Mouse (Mus musculus) neural tube, embryonic 15.5 days (tissue): Measurements from ENCODE around the gene Cldn4. TPM values are rescaled to one million over a fixed set of nuclear protein-coding genes. Genes with fewer than 3 reads are reported as not detected.

Experiments used
- ATAC-seq: fragments of 200-750 bp; cut with Nextera tagmentation; 2 replicates; pipeline ENCODE4 v1.8.0; 2017; ENCODE audit warnings: mild to moderate bottlenecking, moderate TSS enrichment, moderate library complexity; ENCODE audit not compliant: low FRiP score
- H3K27ac ChIP-seq: fragments of 300-500 bp; sonication (generic); replicated peaks from 2 replicates; pipeline ENCODE4 v1.5.1; 2015; ENCODE audit warnings: mild to moderate bottlenecking, inconsistent platforms
- H3K27me3 ChIP-seq: fragments of 300-500 bp; sonication (generic); replicated peaks from 2 replicates; pipeline ENCODE4 v1.6.1; 2015; ENCODE audit warnings: inconsistent platforms
- H3K36me3 ChIP-seq: fragments of 300-500 bp; sonication (generic); 2 replicates; pipeline ENCODE4 v1.6.1; 2015; ENCODE audit warnings: inconsistent platforms
- H3K4me1 ChIP-seq: fragments of 300-500 bp; sonication (generic); 2 replicates; pipeline ENCODE4 v1.6.1; 2015; ENCODE audit warnings: inconsistent platforms
- H3K4me2 ChIP-seq: fragments of 300-500 bp; sonication (generic); 2 replicates; pipeline ENCODE4 v1.6.1; 2015; ENCODE audit warnings: inconsistent platforms, mild to moderate bottlenecking, moderate library complexity
- H3K4me3 ChIP-seq: fragments of 300-500 bp; sonication (generic); replicated peaks from 2 replicates; pipeline ENCODE4 v1.5.1; 2015; ENCODE audit warnings: mild to moderate bottlenecking, inconsistent platforms
- H3K9ac ChIP-seq: fragments of 300-500 bp; sonication (generic); replicated peaks from 2 replicates; pipeline ENCODE4 v1.6.1; 2015; ENCODE audit warnings: mild to moderate bottlenecking, inconsistent platforms
- H3K9me3 ChIP-seq: fragments of 300-500 bp; sonication (generic); replicated peaks from 2 replicates; pipeline ENCODE4 v1.6.1; 2016; ENCODE audit warnings: inconsistent platforms
- WGBS: fragments of 180-500 bp; shearing (Covaris S2); methylation state at CpG from one replicate; pipeline ENCODE4 v1.1.7; 2015; ENCODE audit warnings: mixed read lengths; 5-methylcytosine and 5-hydroxymethylcytosine counted together
- polyA plus RNA-seq: library from polyadenylated mRNA; unstranded; fragments of >200 nt; fragmentation: Nextera tagmentation; extraction: Ambion mirVana; gene quantifications from 2 replicates; pipeline ENCODE4 v1.2.1, GENCODE M21; 2015

Cldn4 gene
- polyA plus RNA-seq, 1 experiment from 2014 or later = 0.13 TPM

DNA sequence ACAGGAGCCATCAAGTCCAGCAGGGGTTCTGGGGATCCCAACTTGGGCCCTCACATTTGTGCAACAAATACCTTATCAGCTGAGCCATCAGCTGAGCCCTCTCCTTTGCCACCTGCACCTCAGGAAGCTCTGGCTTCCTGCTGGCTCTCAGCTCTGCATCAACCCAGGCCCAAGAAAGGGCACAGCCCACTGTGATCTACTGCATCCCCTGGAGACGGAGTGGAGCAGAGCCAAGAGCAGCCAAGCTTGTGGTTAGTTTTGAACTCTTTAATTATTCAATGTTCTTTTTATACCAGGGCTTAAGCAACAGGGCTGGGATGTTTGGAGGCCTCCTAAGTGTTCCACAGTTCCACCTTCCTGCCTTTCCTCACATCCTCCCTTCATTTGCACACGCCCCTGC is 13.7 kb upstream of the Cldn4 start:
- Histone ChIP-seq H3K9ac (no peak overlapping the region), H3K36me3 (no peaks in the 10 kb centered on the region), H3K9me3 (no peaks in the 10 kb centered on the region), H3K27me3 (no peaks in the 10 kb centered on the region), H3K27ac (no peak overlapping the region), H3K4me1 (peaks cover 1% of the 10 kb centered on the region; the same call in 1 of the 2 replicates), H3K4me2 (no peak overlapping the region), H3K4me3 (no peak overlapping the region)
- no peak for ATAC-seq
- 81% methylated on average over 2 of the region's 2 CpGs for WGBS

GRCm38 (mm10) chr5:134959114-134959513 is 12.4 kb upstream of the Cldn4 start:
- Histone ChIP-seq H3K27ac (no peak overlapping the region), H3K4me1 (no peaks in the 10 kb centered on the region), H3K9ac (no peak overlapping the region), H3K9me3 (no peaks in the 10 kb centered on the region), H3K27me3 (no peaks in the 10 kb centered on the region), H3K36me3 (no peaks in the 10 kb centered on the region), H3K4me2 (no peak overlapping the region), H3K4me3 (no peak overlapping the region)
- ATAC-seq = no peak
- 69% methylated on average over 7 of the region's 7 CpGs for WGBS

DNA sequence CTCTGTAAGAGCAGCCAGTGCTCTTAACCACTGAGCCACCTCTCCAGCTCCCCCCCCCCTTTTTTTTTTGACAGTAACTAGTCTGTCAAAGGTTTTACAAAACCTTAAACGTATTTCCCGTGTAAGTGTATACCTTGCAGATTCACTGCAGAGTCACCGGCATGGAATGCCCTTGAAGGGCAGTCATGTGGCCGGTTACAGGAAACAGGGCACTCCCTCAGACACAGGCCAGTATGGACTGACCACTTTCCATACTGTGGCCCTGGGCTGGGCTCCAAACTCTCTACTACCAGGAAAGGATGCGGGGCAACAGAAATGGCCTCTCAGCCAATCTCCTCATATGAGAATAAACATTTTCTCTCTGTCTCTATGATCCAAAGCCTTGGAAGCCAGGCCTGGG is 8.8 kb upstream of the Cldn4 start:
- 91% methylated on average over 5 of the region's 5 CpGs for WGBS

GRCm38 (mm10) chr5:134951053-134951884 is 4.5 kb upstream of the Cldn4 start:
- H3K4me1 ChIP-seq = peaks cover 8% of the 10 kb centered on the region
- no peak overlapping the region for H3K9ac ChIP-seq
- no peak overlapping the region for H3K4me2 ChIP-seq
- H3K4me3 ChIP-seq = no peak overlapping the region
- ATAC-seq = no peak
- 45% methylated on average over 19 of the region's 19 CpGs for WGBS
- no peaks in the 10 kb centered on the region for H3K36me3 ChIP-seq
- H3K9me3 ChIP-seq = no peaks in the 10 kb centered on the region
- no peak overlapping the region for H3K27ac ChIP-seq
- peaks cover 13% of the 10 kb centered on the region for H3K27me3 ChIP-seq

More for the DNA sequence above, 8.8 kb upstream of the Cldn4 start:
- Histone ChIP-seq H3K9ac (no peak overlapping the region), H3K4me2 (no peak overlapping the region), H3K27me3 (no peaks in the 10 kb centered on the region), H3K27ac (no peak overlapping the region), H3K9me3 (no peaks in the 10 kb centered on the region), H3K4me3 (no peak overlapping the region), H3K36me3 (no peaks in the 10 kb centered on the region), H3K4me1 (no peaks in the 10 kb centered on the region)
- no peak for ATAC-seq

DNA sequence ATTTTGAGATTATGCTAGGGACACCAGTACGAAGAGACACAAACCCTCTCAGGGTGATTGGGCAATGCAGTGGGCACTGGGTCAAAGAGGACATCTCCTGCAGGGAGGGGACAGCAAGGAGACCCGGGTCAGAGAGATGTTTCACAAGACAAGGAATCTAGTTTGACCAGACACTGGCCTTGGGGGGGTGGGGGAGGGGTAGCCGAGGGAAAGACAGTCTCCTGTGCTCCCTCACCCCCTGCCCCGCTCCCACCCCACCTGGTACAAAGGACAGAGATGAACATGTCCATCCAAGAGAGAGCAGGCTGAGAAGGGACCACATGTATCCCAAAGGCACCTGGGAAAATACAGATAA is 1.3 kb upstream of the Cldn4 start:
- H3K4me1 ChIP-seq = peaks cover 11% of the 10 kb centered on the region

DNA sequence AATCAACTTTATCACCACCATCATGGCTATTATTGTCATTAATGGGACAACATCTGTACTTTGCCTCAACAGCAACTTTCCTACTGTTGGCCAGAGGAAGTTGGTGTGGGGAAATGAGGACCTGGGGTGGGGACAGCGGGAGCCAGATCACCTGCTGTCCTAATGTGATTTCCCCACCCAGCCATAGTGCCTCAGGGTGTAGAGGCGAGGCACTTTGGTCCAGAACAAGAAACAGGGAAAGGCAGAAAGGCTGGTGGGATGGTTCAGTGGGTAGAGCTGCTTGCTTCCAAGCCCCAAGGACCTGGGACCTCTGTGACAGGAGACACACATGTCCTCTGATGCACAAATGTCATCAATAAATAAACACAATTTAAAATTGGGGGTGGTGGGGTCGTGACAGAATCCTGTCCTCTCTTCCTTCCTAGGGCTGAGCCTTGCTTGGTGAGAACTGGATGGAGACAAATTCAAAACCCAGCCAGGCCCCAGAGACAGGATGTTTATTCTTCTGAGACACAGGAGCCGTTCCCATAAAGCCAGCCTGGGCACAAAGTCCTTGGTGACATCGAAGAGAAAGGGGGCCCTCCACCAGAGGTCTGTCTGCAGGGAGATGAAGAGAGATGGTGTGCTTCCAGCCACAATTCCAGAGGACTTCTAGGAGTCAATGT is 818 bp upstream of the Cldn4 start:
- Histone ChIP-seq H3K27ac (no peak overlapping the region), H3K9ac (no peak overlapping the region), H3K36me3 (no peaks in the 10 kb centered on the region), H3K27me3 (peaks cover 24% of the 10 kb centered on the region), H3K4me3 (no peak overlapping the region), H3K4me1 (peaks cover 11% of the 10 kb centered on the region), H3K4me2 (no peak overlapping the region), H3K9me3 (no peaks in the 10 kb centered on the region)
- 67% methylated on average over 5 of the region's 5 CpGs for WGBS
- no peak for ATAC-seq

More for the DNA sequence above, 1.3 kb upstream of the Cldn4 start:
- no peak overlapping the region for H3K4me3 ChIP-seq
- H3K27ac ChIP-seq = no peak overlapping the region
- H3K9me3 ChIP-seq = no peaks in the 10 kb centered on the region
- no peaks in the 10 kb centered on the region for H3K36me3 ChIP-seq
- no peak for ATAC-seq
- WGBS = 72% methylated on average over 4 of the region's 4 CpGs
- peaks cover 24% of the 10 kb centered on the region for H3K27me3 ChIP-seq
- no peak overlapping the region for H3K4me2 ChIP-seq
- no peak overlapping the region for H3K9ac ChIP-seq

DNA sequence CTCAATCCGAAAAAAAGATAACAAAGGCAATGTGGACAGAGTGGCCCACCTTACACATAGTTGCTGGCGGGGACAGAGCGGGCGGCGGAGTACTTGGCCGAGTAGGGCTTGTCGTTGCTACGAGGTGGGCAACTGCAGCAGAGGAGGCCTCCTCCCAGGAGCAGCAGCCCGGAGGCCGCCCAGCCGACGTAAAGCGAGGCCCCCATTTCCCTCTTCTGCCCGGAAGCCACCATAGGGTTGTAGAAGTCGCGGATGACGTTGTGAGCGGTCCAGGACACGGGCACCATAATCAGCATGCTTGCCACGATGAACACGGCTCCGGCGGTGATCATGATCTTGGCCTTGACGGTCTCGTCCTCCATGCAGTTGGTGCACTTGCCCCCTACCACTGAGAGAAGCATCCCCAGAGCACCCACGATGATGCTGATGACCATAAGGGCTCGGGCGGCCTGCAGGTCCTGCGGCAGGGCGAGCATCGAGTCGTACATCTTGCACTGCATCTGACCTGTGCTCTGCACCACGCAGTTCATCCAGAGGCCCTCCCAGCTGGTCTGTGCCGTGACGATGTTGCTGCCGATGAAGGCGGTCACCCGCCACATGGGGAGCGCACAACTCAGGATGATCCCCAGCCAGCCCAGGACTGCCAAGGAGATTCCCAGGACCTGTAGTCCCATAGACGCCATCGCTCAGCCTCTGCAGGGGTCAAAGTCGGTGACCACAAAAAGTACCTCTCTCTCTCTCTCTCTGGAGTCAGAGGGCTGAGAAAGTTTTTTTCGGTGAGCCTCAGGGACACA is 474 bp downstream of the Cldn4 start:
- H3K4me1 ChIP-seq = peaks cover 11% of the 10 kb centered on the region
- H3K36me3 ChIP-seq = no peaks in the 10 kb centered on the region
- ATAC-seq = no peak
- no peak overlapping the region for H3K4me3 ChIP-seq
- no peak overlapping the region for H3K27ac ChIP-seq
- H3K9me3 ChIP-seq = no peaks in the 10 kb centered on the region
- no peak overlapping the region for H3K4me2 ChIP-seq
- peaks cover 24% of the 10 kb centered on the region for H3K27me3 ChIP-seq
- H3K9ac ChIP-seq = no peak overlapping the region
- WGBS = 17% methylated on average over 43 of the region's 43 CpGs

- Histone ChIP-seq H3K36me3 (no peaks in the 10 kb centered on the region), H3K4me3 (no peak overlapping the region), H3K9ac (no peak overlapping the region), H3K9me3 (no peaks in the 10 kb centered on the region), H3K4me2 (no peak overlapping the region), H3K4me1 (peaks cover 11% of the 10 kb centered on the region), H3K27ac (no peak overlapping the region), H3K27me3 (peaks cover 24% of the 10 kb centered on the region)
- ATAC-seq = no peak
- 54% methylated on average over 16 of the region's 19 CpGs for WGBS
These were observed 1.3 kb downstream of the Cldn4 start for GRCm38 (mm10) chr5:134945266-134945959.

GRCm38 (mm10) chr5:134944179-134944578 is 2.6 kb downstream of the Cldn4 start:
- 70% methylated on average over 5 of the region's 5 CpGs for WGBS
- no peaks in the 10 kb centered on the region for H3K36me3 ChIP-seq
- H3K4me3 ChIP-seq = no peak overlapping the region
- no peak for ATAC-seq
- no peak overlapping the region for H3K4me2 ChIP-seq
- H3K27ac ChIP-seq = no peak overlapping the region
- no peak overlapping the region for H3K9ac ChIP-seq
- H3K4me1 ChIP-seq = peaks cover 11% of the 10 kb centered on the region
- no peaks in the 10 kb centered on the region for H3K9me3 ChIP-seq
- peaks cover 24% of the 10 kb centered on the region for H3K27me3 ChIP-seq

DNA sequence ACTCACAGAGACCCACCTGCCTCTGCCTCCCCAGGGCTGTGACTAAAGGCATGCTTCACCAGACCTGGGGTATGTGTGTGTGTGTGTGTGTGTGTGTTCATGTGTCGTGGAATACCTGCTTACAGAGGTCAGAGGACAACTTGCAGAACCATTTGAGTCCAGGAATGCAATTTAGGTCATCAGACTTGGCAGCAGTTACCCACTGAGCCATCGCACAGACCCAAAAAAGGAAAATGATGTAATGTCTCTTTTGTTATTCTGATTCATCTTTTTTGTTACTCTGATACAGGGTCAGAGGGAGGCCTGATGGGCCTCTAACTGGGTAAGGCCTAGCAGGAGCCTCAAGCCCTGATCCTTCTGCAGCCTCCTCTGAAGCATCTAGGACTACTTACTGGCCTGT is 4.0 kb downstream of the Cldn4 start:
- H3K27me3 ChIP-seq = peaks cover 24% of the 10 kb centered on the region
- peaks cover 11% of the 10 kb centered on the region for H3K4me1 ChIP-seq
- H3K9ac ChIP-seq = no peak overlapping the region
- no peak overlapping the region for H3K4me2 ChIP-seq
- no peak overlapping the region for H3K4me3 ChIP-seq
- H3K27ac ChIP-seq = no peak overlapping the region
- H3K9me3 ChIP-seq = no peaks in the 10 kb centered on the region
- ATAC-seq = no peak
- 79% methylated on average over 2 of the region's 2 CpGs for WGBS
- H3K36me3 ChIP-seq = no peaks in the 10 kb centered on the region

DNA sequence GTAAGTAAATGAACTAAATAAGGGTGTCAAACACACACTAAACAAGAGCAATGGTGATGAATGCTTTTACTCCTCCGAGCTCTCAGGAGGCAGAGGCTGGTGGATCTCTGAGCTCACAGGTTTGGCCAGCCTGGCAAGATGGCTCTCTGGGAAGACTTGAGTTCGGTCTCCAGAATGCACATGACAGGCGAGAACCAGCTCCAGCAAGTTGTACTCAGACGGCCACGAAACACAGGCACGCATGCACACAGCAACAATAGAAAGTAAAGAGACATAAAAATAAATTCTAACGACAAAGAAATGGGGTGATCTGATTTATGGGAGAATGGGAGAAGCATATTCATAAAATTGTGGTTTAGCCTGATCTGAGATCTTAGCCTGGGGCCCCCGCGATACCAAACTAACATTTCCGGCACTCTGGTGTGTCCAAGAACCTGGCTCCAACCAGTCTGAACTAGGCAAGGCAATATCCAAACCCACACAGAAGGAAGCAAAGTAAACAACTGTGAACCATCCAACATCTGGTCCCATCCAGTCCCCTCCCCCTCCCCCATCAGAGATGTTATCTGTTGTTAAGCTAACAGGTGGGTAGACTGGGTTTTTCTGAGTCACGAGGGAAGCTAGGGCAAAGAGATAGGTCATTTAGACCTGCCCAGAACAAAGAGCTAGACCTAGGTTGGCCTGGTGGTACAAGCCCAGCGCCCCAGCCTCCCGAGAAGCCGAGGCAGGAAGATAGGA is 5.1 kb downstream of the Cldn4 start:
- H3K4me3 ChIP-seq = no peak overlapping the region
- H3K9ac ChIP-seq = no peak overlapping the region
- ATAC-seq = no peak
- 85% methylated on average over 14 of the region's 14 CpGs for WGBS
- H3K27me3 ChIP-seq = peaks cover 15% of the 10 kb centered on the region
- no peaks in the 10 kb centered on the region for H3K36me3 ChIP-seq
- no peak overlapping the region for H3K27ac ChIP-seq
- no peak overlapping the region for H3K4me2 ChIP-seq
- peaks cover 7% of the 10 kb centered on the region for H3K4me1 ChIP-seq
- no peaks in the 10 kb centered on the region for H3K9me3 ChIP-seq
